10 mouse cellular contexts compared by ENCODE assay signal in genomic region chr3:97683560-97684195, GRCm38 (mm10). TPM values are rescaled to one million over a fixed set of nuclear protein-coding genes. Genes with fewer than 3 reads are reported as not detected.
A peak's percentile ranks its signal among the peaks of the same experiment; 100 is the strongest.
DNase-seq lines count a peak whose midpoint lies in the region; ATAC-seq and TF ChIP-seq lines count a peak whose summit lies in the region.
"Had no signal": no experiment of that assay in that cellular context is flagged by ENCODE, and none has a peak within 500 bp of the region (broad histone marks: within the 10 kb centered on the region; RNA-seq: fewer than 3 reads in every experiment).

No protein-coding gene starts in this region.

- intact Hi-C loops in heart, postnatal 36 days (cut with DNase I): loop anchor here (5.0 kb wide), 1 partner anchor 84 kb away; no protein-coding TSS in a partner anchor

- H3K9ac ChIP-seq in heart, postnatal 0 days (replicated peaks; ENCODE audit: low read depth, low read length): no peak overlapping the region
- H3K9ac ChIP-seq in hindbrain, embryonic 12.5 days: no peak overlapping the region
- no peak overlapping the region for H3K9ac ChIP-seq in limb, embryonic 15.5 days

- H3K27me3 ChIP-seq in heart, postnatal 0 days (ENCODE audit: control insufficient read depth, insufficient read depth, low read length): no peaks in the 10 kb centered on the region
- peaks cover 19% of the 10 kb centered on the region for H3K27me3 ChIP-seq in hindbrain, embryonic 12.5 days
- no peaks in the 10 kb centered on the region for H3K27me3 ChIP-seq in limb, embryonic 15.5 days

- ATAC-seq in heart, postnatal 0 days (ENCODE audit: insufficient read depth, low read depth): peak; percentile 14; the same call in 1 of the 2 replicates
- no peak for ATAC-seq in hindbrain, embryonic 12.5 days (ENCODE audit: low FRiP score)
- peak; percentile 64; the same call in 1 of the 2 replicates for ATAC-seq in limb, embryonic 15.5 days (ENCODE audit: insufficient number of reproducible peaks, low FRiP score, low TSS enrichment, low read depth)

- peak overlapping the region; percentile 47 for H3K4me2 ChIP-seq in heart, postnatal 0 days (ENCODE audit: low read depth, low read length)
- H3K4me2 ChIP-seq in hindbrain, embryonic 12.5 days (replicated peaks): peak overlapping the region; percentile 29
- H3K4me2 ChIP-seq in limb, embryonic 15.5 days: peak overlapping the region; percentile 14

- no peak for TF ChIP-seq CTCF in heart, postnatal 0 days (IDR thresholded peaks at IDR 0.05; ENCODE audit: low read depth)

- peak; percentile 24 for DNase-seq in heart, postnatal 0 days (ENCODE audit: low spot score)
- no peak for DNase-seq in heart, postnatal 36 days
- peak; percentile 56 for DNase-seq in retina, postnatal 1 day
- no peak for DNase-seq in c-Kit-positive CD71-positive TER-119-positive erythroid progenitor cells, embryonic 14.5 days (ENCODE audit: low spot score)
- no peak for DNase-seq in right cerebral cortex, postnatal 4 days
- DNase-seq in spleen, postnatal 10 days (ENCODE audit: low spot score in 2 of 2): no peak

- TF ChIP-seq EP300 in heart, postnatal 0 days (IDR thresholded peaks at IDR 0.05; ENCODE audit: low read depth): no peak

- peak overlapping the region; percentile 22; the same call in 1 of the 2 replicates for H3K4me3 ChIP-seq in heart, postnatal 0 days (ENCODE audit: low read depth, low read length)
- no peak overlapping the region for H3K4me3 ChIP-seq in hindbrain, embryonic 12.5 days
- H3K4me3 ChIP-seq in limb, embryonic 15.5 days: no peak overlapping the region

- H3K9me3 ChIP-seq in heart, postnatal 0 days (replicated peaks; ENCODE audit: control insufficient read depth, low read length): no peaks in the 10 kb centered on the region
- no peaks in the 10 kb centered on the region for H3K9me3 ChIP-seq in hindbrain, embryonic 12.5 days (replicated peaks)
- no peaks in the 10 kb centered on the region for H3K9me3 ChIP-seq in limb, embryonic 15.5 days

- no peak overlapping the region for H3K27ac ChIP-seq in heart, postnatal 0 days (ENCODE audit: low read depth)
- H3K27ac ChIP-seq in hindbrain, embryonic 12.5 days: no peak overlapping the region
- H3K27ac ChIP-seq in limb, embryonic 15.5 days: peak overlapping the region; percentile 27; the same call in 1 of the 2 replicates

- no peaks in the 10 kb centered on the region for H3K36me3 ChIP-seq in heart, postnatal 0 days (replicated peaks; ENCODE audit: control insufficient read depth, insufficient read depth, low read length)
- H3K36me3 ChIP-seq in hindbrain, embryonic 12.5 days: no peaks in the 10 kb centered on the region
- no peaks in the 10 kb centered on the region for H3K36me3 ChIP-seq in limb, embryonic 15.5 days

- 8% methylated on average over 16 of the region's 16 CpGs for WGBS in heart, postnatal 0 days
- 7% methylated on average over 15 of the region's 16 CpGs for WGBS in hindbrain, embryonic 12.5 days
- WGBS in limb, embryonic 15.5 days: 12% methylated on average over 16 of the region's 16 CpGs

- H3K4me1 ChIP-seq in heart, postnatal 0 days (ENCODE audit: control insufficient read depth, insufficient read depth): peaks cover 15% of the 10 kb centered on the region; the same call in 1 of the 2 replicates
- H3K4me1 ChIP-seq in hindbrain, embryonic 12.5 days: peaks cover 16% of the 10 kb centered on the region
- peaks cover 27% of the 10 kb centered on the region; the same call in 1 of the 2 replicates for H3K4me1 ChIP-seq in limb, embryonic 15.5 days

RNA-seq across cellular contexts. Expression of gene Gm17651, which starts 9.2 kb away (rescaled TPM):
- total RNA-seq in heart, postnatal 0 days (2014; rRNA removed; ENCODE audit: low replicate concordance): not detected in 2 replicates
- not detected in 2 replicates for polyA plus RNA-seq in heart, postnatal 0 days (2015; fragmentation: Nextera tagmentation; extraction: Ambion mirVana)
- total RNA-seq in heart, postnatal 36 days (2021): not detected
- not detected in 2 replicates for polyA plus RNA-seq in hindbrain, embryonic 12.5 days (2016; fragmentation: Nextera tagmentation; extraction: Ambion mirVana)
- polyA plus RNA-seq in limb, embryonic 15.5 days (2015; fragmentation: Nextera tagmentation; extraction: Ambion mirVana): not detected in 2 replicates
- total RNA-seq: CH12.LX; hematopoietic stem cell, adult 5-6 weeks had no signal

RNA-seq across cellular contexts. Expression of gene Prkab2, which starts 25.7 kb away (rescaled TPM):
- 12.4 and 17.4 TPM in 2 replicates for total RNA-seq in heart, postnatal 0 days (2014; rRNA removed; ENCODE audit: low replicate concordance)
- polyA plus RNA-seq in heart, postnatal 0 days (2015; fragmentation: Nextera tagmentation; extraction: Ambion mirVana): 9.3 and 10.5 TPM in 2 replicates
- 10 to 100 TPM; 22.4 to 29.2 TPM for total RNA-seq in heart, postnatal 36 days (2021)
- polyA plus RNA-seq in hindbrain, embryonic 12.5 days (2016; fragmentation: Nextera tagmentation; extraction: Ambion mirVana): 9.3 and 10.7 TPM in 2 replicates
- polyA plus RNA-seq in limb, embryonic 15.5 days (2015; fragmentation: Nextera tagmentation; extraction: Ambion mirVana): 7.4 and 8.5 TPM in 2 replicates

RNA-seq across cellular contexts. Expression of gene Fmo5, which starts 55.1 kb away (rescaled TPM):
- total RNA-seq in heart, postnatal 0 days (2014; rRNA removed; ENCODE audit: low replicate concordance): 3.8 and 19.2 TPM in 2 replicates
- polyA plus RNA-seq in heart, postnatal 0 days (2015; fragmentation: Nextera tagmentation; extraction: Ambion mirVana): 4.6 and 5.0 TPM in 2 replicates
- total RNA-seq in heart, postnatal 36 days (2021): 10 to 100 TPM; 13.8 to 13.9 TPM
- 1.1 and 1.5 TPM in 2 replicates for polyA plus RNA-seq in hindbrain, embryonic 12.5 days (2016; fragmentation: Nextera tagmentation; extraction: Ambion mirVana)
- polyA plus RNA-seq in limb, embryonic 15.5 days (2015; fragmentation: Nextera tagmentation; extraction: Ambion mirVana): 2.7 and 3.5 TPM in 2 replicates

Comparison
In these comparisons a context has a peak if more than half of its experiments do, and no peak if none do; other contexts are left out.
1. DNase-seq: peak in heart, postnatal 0 days (single experiment) and retina, postnatal 1 day (single experiment); none in heart, postnatal 36 days (0 of 2), c-Kit-positive CD71-positive TER-119-positive erythroid progenitor cells, embryonic 14.5 days (single experiment), right cerebral cortex, postnatal 4 days (single experiment) and spleen, postnatal 10 days (0 of 2).
2. Peak in every context shown above with its lines, with median percentiles within 50 percentile points of each other: H3K4me2 ChIP-seq.